Comparison of ENCODE assay signal across 29 mouse cellular contexts in genomic region chr4:111085330-111085729, GRCm38 (mm10).
"Had no signal": no experiment of that assay in that cellular context is flagged by ENCODE, and none has a peak within 500 bp of the region (broad histone marks: within the 10 kb centered on the region; RNA-seq: fewer than 3 reads in every experiment).

No protein-coding gene starts in this region.

- H3K4me2 ChIP-seq: limb, embryonic 12.5 days; limb, embryonic 13.5 days; limb, embryonic 15.5 days; liver, embryonic 11.5 days; liver, embryonic 12.5 days; liver, embryonic 13.5 days; liver, embryonic 15.5 days; lung, embryonic 14.5 days; lung, embryonic 15.5 days; midbrain, embryonic 11.5 days; midbrain, embryonic 12.5 days; midbrain, embryonic 13.5 days; midbrain, embryonic 15.5 days had no signal

- H3K4me3 ChIP-seq: limb, embryonic 10.5 days; limb, embryonic 12.5 days; limb, embryonic 13.5 days; limb, embryonic 15.5 days; liver, embryonic 12.5 days; liver, embryonic 13.5 days; liver, embryonic 15.5 days; lung, embryonic 15.5 days; megakaryocyte, embryonic 14.5 days; midbrain, embryonic 10.5 days; midbrain, embryonic 12.5 days; midbrain, embryonic 13.5 days; midbrain, embryonic 15.5 days; myocyte had no signal

- H3K36me3 ChIP-seq: limb, embryonic 10.5 days; limb, embryonic 12.5 days; limb, embryonic 13.5 days; limb, embryonic 15.5 days; liver, embryonic 12.5 days; liver, embryonic 13.5 days; liver, embryonic 15.5 days; lung, embryonic 15.5 days; midbrain, embryonic 10.5 days; midbrain, embryonic 12.5 days; midbrain, embryonic 13.5 days; midbrain, embryonic 15.5 days had no signal

- H3K9me3 ChIP-seq: limb, embryonic 10.5 days; limb, embryonic 12.5 days; limb, embryonic 13.5 days; limb, embryonic 15.5 days; liver, embryonic 12.5 days; liver, embryonic 13.5 days; liver, embryonic 15.5 days; lung, embryonic 15.5 days; megakaryocyte, embryonic 14.5 days; midbrain, embryonic 10.5 days; midbrain, embryonic 12.5 days; midbrain, embryonic 13.5 days; midbrain, embryonic 15.5 days had no signal

- DNase-seq: left cerebral cortex, postnatal 4 days; liver; liver, embryonic 13.5 days; liver, postnatal 0 days; lung, adult 18-20 months; lung, adult 2 months; lung, embryonic 14.5 days; lung, postnatal 10 days; lung, postnatal 14 days; lung, postnatal 36 days; lung, postnatal 4 days; midbrain, embryonic 14.5 days had no signal

- H3K4me1 ChIP-seq: limb, embryonic 10.5 days; limb, embryonic 12.5 days; limb, embryonic 13.5 days; limb, embryonic 15.5 days; liver, embryonic 12.5 days; liver, embryonic 13.5 days; liver, embryonic 15.5 days; lung, embryonic 15.5 days; megakaryocyte, embryonic 14.5 days; midbrain, embryonic 10.5 days; midbrain, embryonic 12.5 days; midbrain, embryonic 13.5 days; midbrain, embryonic 15.5 days had no signal

- H3K27me3 ChIP-seq: limb, embryonic 12.5 days; limb, embryonic 13.5 days; limb, embryonic 15.5 days; liver, embryonic 12.5 days; liver, embryonic 13.5 days; liver, embryonic 15.5 days; lung, embryonic 15.5 days; megakaryocyte, embryonic 14.5 days; midbrain, embryonic 12.5 days; midbrain, embryonic 13.5 days; midbrain, embryonic 15.5 days had no signal

- H3K27ac ChIP-seq: limb, embryonic 10.5 days; limb, embryonic 12.5 days; limb, embryonic 13.5 days; limb, embryonic 15.5 days; liver, embryonic 12.5 days; liver, embryonic 13.5 days; liver, embryonic 14.5 days; liver, embryonic 15.5 days; lung, embryonic 15.5 days; macrophage; midbrain, embryonic 10.5 days; midbrain, embryonic 12.5 days; midbrain, embryonic 13.5 days; midbrain, embryonic 15.5 days had no signal

- H3K9ac ChIP-seq: limb, embryonic 12.5 days; limb, embryonic 13.5 days; limb, embryonic 15.5 days; liver, embryonic 12.5 days; liver, embryonic 13.5 days; liver, embryonic 14.5 days; liver, embryonic 15.5 days; liver, postnatal 0 days; lung, embryonic 14.5 days; lung, embryonic 15.5 days; midbrain, embryonic 12.5 days; midbrain, embryonic 13.5 days; midbrain, embryonic 15.5 days had no signal
